Mouse (Mus musculus): ENCODE results near the gene Gli2. TPM values are rescaled to one million over a fixed set of nuclear protein-coding genes. Genes with fewer than 3 reads are reported as not detected.

Gli2 gene
- polyA plus RNA-seq, 1 experiment: 13.6 TPM

- H3K27ac ChIP-seq (ENCODE audit: insufficient read depth, low read length): peak overlapping the region; percentile 28; the same call in 1 of the 2 replicates
- no peak for TF ChIP-seq POLR2A (IDR thresholded peaks at IDR 0.05; ENCODE audit: low read depth, low read length)
- TF ChIP-seq CTCF (IDR thresholded peaks at IDR 0.05; ENCODE audit: borderline replicate concordance, insufficient read depth, low read length): no peak
- H3K4me1 ChIP-seq (ENCODE audit: control insufficient read depth, insufficient read depth, low read length): peaks cover 7% of the 10 kb centered on the region; the same call in 1 of the 2 replicates
- no peak overlapping the region for H3K4me3 ChIP-seq (ENCODE audit: insufficient read depth, low read length)
These were observed 117.9 kb downstream of the Gli2 start for GRCm38 (mm10) chr1:118935518-118935917.

- Histone ChIP-seq H3K4me1 (ENCODE audit: control insufficient read depth, insufficient read depth, low read length) (peaks cover 3% of the 10 kb centered on the region), H3K27ac (ENCODE audit: insufficient read depth, low read length) (no peak overlapping the region), H3K4me3 (ENCODE audit: insufficient read depth, low read length) (no peak overlapping the region)
- TF ChIP-seq CTCF (IDR thresholded peaks at IDR 0.05; ENCODE audit: borderline replicate concordance, insufficient read depth, low read length): no peak
- no peak for TF ChIP-seq POLR2A (IDR thresholded peaks at IDR 0.05; ENCODE audit: low read depth, low read length)
These were observed 121.3 kb downstream of the Gli2 start for GRCm38 (mm10) chr1:118932167-118932566.

GRCm38 (mm10) chr1:118927543-118928354, 125.7 kb downstream of the Gli2 start:
- TF ChIP-seq CTCF (IDR thresholded peaks at IDR 0.05; ENCODE audit: borderline replicate concordance, insufficient read depth, low read length): no peak
- Histone ChIP-seq H3K4me3 (ENCODE audit: insufficient read depth, low read length) (no peak overlapping the region), H3K4me1 (ENCODE audit: control insufficient read depth, insufficient read depth, low read length) (no peaks in the 10 kb centered on the region; the same call in 1 of the 2 replicates), H3K27ac (ENCODE audit: insufficient read depth, low read length) (no peak overlapping the region)

- no peaks in the 10 kb centered on the region; the same call in 1 of the 2 replicates for H3K4me1 ChIP-seq (ENCODE audit: control insufficient read depth, insufficient read depth, low read length)
- TF ChIP-seq POLR2A (IDR thresholded peaks at IDR 0.05; ENCODE audit: low read depth, low read length) (no peak), CTCF (IDR thresholded peaks at IDR 0.05; ENCODE audit: borderline replicate concordance, insufficient read depth, low read length) (no peak)
- no peak overlapping the region for H3K27ac ChIP-seq (ENCODE audit: insufficient read depth, low read length)
- H3K4me3 ChIP-seq (ENCODE audit: insufficient read depth, low read length): no peak overlapping the region
These were observed 126.9 kb downstream of the Gli2 start for GRCm38 (mm10) chr1:118926556-118926955.

- H3K4me1 ChIP-seq (ENCODE audit: control insufficient read depth, insufficient read depth, low read length): no peaks in the 10 kb centered on the region
These were observed 131.2 kb downstream of the Gli2 start for GRCm38 (mm10) chr1:118922189-118922588.

GRCm38 (mm10) chr1:118917520-118918220, 135.7 kb downstream of the Gli2 start:
- no peaks in the 10 kb centered on the region for H3K4me1 ChIP-seq (ENCODE audit: control insufficient read depth, insufficient read depth, low read length)
- TF ChIP-seq POLR2A (IDR thresholded peaks at IDR 0.05; ENCODE audit: low read depth, low read length): no peak
- no peak for TF ChIP-seq CTCF (IDR thresholded peaks at IDR 0.05; ENCODE audit: borderline replicate concordance, insufficient read depth, low read length)
- H3K27ac ChIP-seq (ENCODE audit: insufficient read depth, low read length): no peak overlapping the region
- no peak overlapping the region for H3K4me3 ChIP-seq (ENCODE audit: insufficient read depth, low read length)

More at GRCm38 (mm10) chr1:118922189-118922588, 131.2 kb downstream of the Gli2 start:
- Histone ChIP-seq H3K27ac (ENCODE audit: insufficient read depth, low read length) (no peak overlapping the region), H3K4me3 (ENCODE audit: insufficient read depth, low read length) (no peak overlapping the region)
- TF ChIP-seq POLR2A (IDR thresholded peaks at IDR 0.05; ENCODE audit: low read depth, low read length) (no peak), CTCF (IDR thresholded peaks at IDR 0.05; ENCODE audit: borderline replicate concordance, insufficient read depth, low read length) (no peak)

GRCm38 (mm10) chr1:118916477-118917075, 136.8 kb downstream of the Gli2 start:
- no peak for TF ChIP-seq POLR2A (IDR thresholded peaks at IDR 0.05; ENCODE audit: low read depth, low read length)
- TF ChIP-seq CTCF (IDR thresholded peaks at IDR 0.05; ENCODE audit: borderline replicate concordance, insufficient read depth, low read length): peak; percentile 12; the same call in 1 of the 2 replicates
- Histone ChIP-seq H3K4me1 (ENCODE audit: control insufficient read depth, insufficient read depth, low read length) (no peaks in the 10 kb centered on the region), H3K27ac (ENCODE audit: insufficient read depth, low read length) (no peak overlapping the region), H3K4me3 (ENCODE audit: insufficient read depth, low read length) (no peak overlapping the region)

GRCm38 (mm10) chr1:118913414-118914385, 139.7 kb downstream of the Gli2 start:
- no peak overlapping the region for H3K4me3 ChIP-seq (ENCODE audit: insufficient read depth, low read length)
- H3K27ac ChIP-seq (ENCODE audit: insufficient read depth, low read length): no peak overlapping the region
- H3K4me1 ChIP-seq (ENCODE audit: control insufficient read depth, insufficient read depth, low read length): peaks cover 2% of the 10 kb centered on the region; the same call in 1 of the 2 replicates
- TF ChIP-seq CTCF (IDR thresholded peaks at IDR 0.05; ENCODE audit: borderline replicate concordance, insufficient read depth, low read length) (no peak), POLR2A (IDR thresholded peaks at IDR 0.05; ENCODE audit: low read depth, low read length) (no peak)

GRCm38 (mm10) chr1:118912929-118913328, 140.5 kb downstream of the Gli2 start:
- Histone ChIP-seq H3K4me1 (ENCODE audit: control insufficient read depth, insufficient read depth, low read length) (peaks cover 2% of the 10 kb centered on the region; the same call in 1 of the 2 replicates), H3K4me3 (ENCODE audit: insufficient read depth, low read length) (no peak overlapping the region), H3K27ac (ENCODE audit: insufficient read depth, low read length) (no peak overlapping the region)
- TF ChIP-seq POLR2A (IDR thresholded peaks at IDR 0.05; ENCODE audit: low read depth, low read length): no peak
- no peak for TF ChIP-seq CTCF (IDR thresholded peaks at IDR 0.05; ENCODE audit: borderline replicate concordance, insufficient read depth, low read length)
